Mouse (Mus musculus) liver, embryonic 13.5 days (tissue): Measurements from ENCODE around the gene Gm3542. TPM values are rescaled to one million over a fixed set of nuclear protein-coding genes. Genes with fewer than 3 reads are reported as not detected.
"Not testable (repeated sequence)": the region's sequence is repeated elsewhere in the genome, so short reads cannot be mapped to it uniquely, and the experiment has no call there.

ENCODE experiments used
- ATAC-seq: fragments of 200-750 bp; cut with Nextera tagmentation; 2 replicates; pipeline ENCODE4 v1.8.0; 2017; ENCODE audit warnings: low read depth, mild to moderate bottlenecking, moderate number of reproducible peaks, moderate library complexity
- DNase-seq: peaks from one replicate; pipeline ENCODE4 v3.0.0; 2022
- H3K27ac ChIP-seq: fragments of 300-500 bp; sonication (generic); 2 replicates; pipeline ENCODE4 v1.5.1; 2015; ENCODE audit warnings: moderate library complexity, mild to moderate bottlenecking, inconsistent platforms
- H3K27me3 ChIP-seq: fragments of 300-500 bp; sonication (generic); 2 replicates; pipeline ENCODE4 v1.6.1; 2015; ENCODE audit warnings: mild to moderate bottlenecking, inconsistent platforms
- H3K36me3 ChIP-seq: fragments of 300-500 bp; sonication (generic); 2 replicates; pipeline ENCODE4 v1.6.1; 2015; ENCODE audit warnings: mild to moderate bottlenecking, inconsistent platforms
- H3K4me1 ChIP-seq: fragments of 300-500 bp; sonication (generic); replicated peaks from 2 replicates; pipeline ENCODE4 v1.6.1; 2015; ENCODE audit warnings: inconsistent platforms
- H3K4me2 ChIP-seq: fragments of 300-500 bp; sonication (generic); 2 replicates; pipeline ENCODE4 v1.6.1; 2015; ENCODE audit warnings: inconsistent platforms, mild to moderate bottlenecking, moderate library complexity
- H3K4me3 ChIP-seq: fragments of 300-500 bp; sonication (generic); replicated peaks from 2 replicates; pipeline ENCODE4 v1.5.1; 2015; ENCODE audit warnings: mild to moderate bottlenecking, inconsistent platforms
- H3K9ac ChIP-seq: fragments of 300-500 bp; sonication (generic); 2 replicates; pipeline ENCODE4 v1.6.1; 2015; ENCODE audit warnings: mild to moderate bottlenecking, inconsistent platforms
- H3K9me3 ChIP-seq: fragments of 300-500 bp; sonication (generic); replicated peaks from 2 replicates; pipeline ENCODE4 v1.6.1; 2016; ENCODE audit warnings: inconsistent platforms
- WGBS: fragments of 180-500 bp; shearing (Covaris S2); methylation state at CpG from one replicate; pipeline ENCODE4 v1.1.7; 2015; ENCODE audit not compliant: insufficient replicate concordance; 5-methylcytosine and 5-hydroxymethylcytosine counted together
- polyA plus RNA-seq: library from polyadenylated mRNA; unstranded; fragments of >200 nt; fragmentation: Nextera tagmentation; extraction: Ambion mirVana; gene quantifications from 2 replicates; pipeline ENCODE4 v1.2.1, GENCODE M21; 2015

Gene Gm3542
- polyA plus RNA-seq: not detected in 2 replicates

- not testable (repeated sequence) for H3K9ac ChIP-seq, H3K4me2 ChIP-seq, H3K27me3 ChIP-seq, H3K9me3 ChIP-seq, H3K4me1 ChIP-seq, H3K27ac ChIP-seq, ATAC-seq, H3K4me3 ChIP-seq, H3K36me3 ChIP-seq, DNase-seq
- no CpG with 5 or more reads among the region's 2 CpGs for WGBS
Observed at GRCm38 (mm10) chr14:5334828-5335227, at the start of gene Gm3542. Gene Gm3542 (minus strand): TSS chr14:5334928.

Other genes starting within 250 kb of the Gm3542 start
- gene Gm8279, start 203.4 kb downstream of the Gm3542 start, polyA plus RNA-seq: not detected in 2 replicates
- not detected in 2 replicates for gene Gm3317, start 170.4 kb downstream of the Gm3542 start, polyA plus RNA-seq
- gene Gm8271, start 149.1 kb downstream of the Gm3542 start, polyA plus RNA-seq: not detected in 2 replicates
- not detected in 2 replicates for gene Gm3526, start 74.3 kb downstream of the Gm3542 start, polyA plus RNA-seq
- gene Gm3500, start 54.1 kb upstream of the Gm3542 start, polyA plus RNA-seq: not detected in 2 replicates
- gene Gm3194, start 120.5 kb upstream of the Gm3542 start, polyA plus RNA-seq: not detected in 2 replicates
- not detected in 2 replicates for gene Gm8246, start 142.9 kb upstream of the Gm3542 start, polyA plus RNA-seq
- not detected in 2 replicates for gene Gm3187, start 149.3 kb upstream of the Gm3542 start, polyA plus RNA-seq
- 0.06 TPM in 1 of 2 replicates, not detected in the other for gene Gm3488, start 166.7 kb upstream of the Gm3542 start, polyA plus RNA-seq
- gene Gm3532, start 203.6 kb upstream of the Gm3542 start, polyA plus RNA-seq: not detected in 2 replicates